Mouse (Mus musculus) heart, postnatal 36 days (tissue): ENCODE measurements around the gene Farsb. TPM values are rescaled to one million over a fixed set of nuclear protein-coding genes. Genes with fewer than 3 reads are reported as not detected.

Source experiments
- DNase-seq, 2 experiments: peaks; one replicate each; pipeline ENCODE4 v3.0.0; 2021 to 2022
- intact Hi-C: fragments of 180-260 bp; cut with DNase I; formaldehyde crosslinking; loops from one replicate; pipeline ENCODE4 v1.15.1; 2025
- total RNA-seq, 2 experiments: library from RNA; stranded (reverse); gene quantifications; 2 replicates each; pipeline ENCODE4 v1.2.3; 2021

Farsb gene
- total RNA-seq, 2 experiments from 2014 or later = 49.0 to 50.0 TPM

- DNase-seq = peak; percentile 8 to 13
- intact Hi-C loops = no loop called here
These were observed 117.0 kb downstream of the Farsb start for GRCm38 (mm10) chr1:78371569-78372236.

GRCm38 (mm10) chr1:78370121-78370520, 118.6 kb downstream of the Farsb start:
- no peak for DNase-seq
- intact Hi-C loops = no loop called here

Other genes with a start within 250 kb of the Farsb start
- gene Sgpp2, start 178.6 kb downstream of the Farsb start, total RNA-seq = under 1 TPM in 1 of 2 experiments, not detected in 1; 0.08 TPM
- not detected for gene Mogat1, start 22.1 kb upstream of the Farsb start, total RNA-seq
- gene BC035947, start 23.3 kb upstream of the Farsb start, total RNA-seq = not detected
- 1 to 10 TPM; 4.3 to 5.4 TPM for gene Acsl3, start 168.9 kb upstream of the Farsb start, total RNA-seq
- 1 to 10 TPM in 1 of 2 experiments, under 1 TPM in 1; 0.98 to 1.1 TPM for gene Utp14b, start 169.1 kb upstream of the Farsb start, total RNA-seq